Mouse (Mus musculus): Measurements from ENCODE around the gene Ogdhl. TPM values are rescaled to one million over a fixed set of nuclear protein-coding genes. Genes with fewer than 3 reads are reported as not detected.

The Ogdhl gene
- polyA plus RNA-seq, 1 experiment from 2014 or later = 2.3 TPM

DNA sequence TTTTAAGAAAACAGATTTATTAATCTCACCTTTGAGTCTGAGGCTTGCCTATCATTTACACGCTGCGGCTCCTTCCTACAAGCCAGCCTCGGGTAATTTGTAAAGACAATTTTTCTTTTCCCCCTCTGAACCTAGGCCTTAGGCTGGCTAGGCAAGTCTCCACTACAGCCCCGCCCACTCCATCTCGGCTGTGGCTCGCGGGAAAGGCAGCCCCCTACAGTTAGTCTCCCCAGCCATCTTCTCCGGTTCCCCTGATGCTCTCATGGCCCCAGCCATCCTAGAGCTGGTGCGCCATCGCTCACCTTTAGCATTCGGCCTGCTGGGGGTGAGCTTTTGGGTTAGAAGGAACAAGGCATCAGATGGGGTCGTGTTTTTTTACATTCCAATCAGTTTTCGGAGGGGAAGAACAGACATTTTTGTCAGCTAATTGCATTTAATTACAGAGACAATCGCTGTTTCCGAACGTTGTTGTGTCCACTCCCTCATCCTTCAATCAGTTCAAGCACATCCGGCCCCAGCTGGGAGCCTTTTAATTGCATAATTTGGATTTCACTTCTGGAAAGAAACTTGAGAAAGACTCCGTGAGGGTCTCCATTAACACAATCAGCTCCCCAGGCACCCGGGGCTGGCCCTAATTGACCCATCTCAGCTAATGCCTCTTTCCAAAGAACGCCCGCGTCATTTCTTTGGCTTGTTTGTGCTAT lies 57.7 kb downstream of the Ogdhl start:
- no peak for DNase-seq (ENCODE audit: low spot score)

GRCm38 (mm10) chr14:32380099-32380480 lies 58.3 kb downstream of the Ogdhl start:
- DNase-seq (ENCODE audit: low spot score) = no peak

DNA sequence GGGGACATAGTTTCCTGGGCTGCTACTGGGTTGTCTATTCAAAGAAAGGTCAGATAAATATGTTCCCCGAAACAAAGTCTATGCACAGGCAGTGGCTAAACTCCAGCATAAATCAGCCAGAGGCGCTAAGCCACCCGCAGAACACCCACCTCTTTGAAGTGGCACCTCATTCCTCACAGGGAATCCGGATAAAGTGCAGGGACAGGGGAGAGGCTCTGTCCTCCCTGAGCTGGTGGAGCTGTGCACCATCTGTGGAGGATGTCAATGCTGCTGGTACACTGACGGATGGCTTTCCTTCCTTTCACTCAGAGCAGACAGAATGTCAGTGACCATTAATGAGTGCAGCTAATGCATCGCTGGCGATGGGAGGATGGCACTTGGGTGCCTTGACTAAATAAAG lies 59.2 kb downstream of the Ogdhl start:
- no peak for DNase-seq (ENCODE audit: low spot score)

- DNase-seq (ENCODE audit: low spot score) = no peak
Measured at GRCm38 (mm10) chr14:32381619-32382018, 59.8 kb downstream of the Ogdhl start.

- DNase-seq (ENCODE audit: low spot score) = peak; percentile 26
Measured at GRCm38 (mm10) chr14:32388196-32388595, 66.4 kb downstream of the Ogdhl start, which contains the start of gene 1700024G13Rik. 1700024G13Rik (minus strand) TSS chr14:32388391.

Other genes starting within 250 kb of the Ogdhl start
- gene Oxnad1, start 236.6 kb upstream of the Ogdhl start, polyA plus RNA-seq (2015; fragmentation: Nextera tagmentation; extraction: Ambion mirVana) = 17.2 and 19.2 TPM in 2 replicates
- 88.7 and 91.6 TPM in 2 replicates for gene Dph3, start 236.3 kb upstream of the Ogdhl start, polyA plus RNA-seq (2015; fragmentation: Nextera tagmentation; extraction: Ambion mirVana)
- not detected in 2 replicates for gene Msmb, start 180.0 kb upstream of the Ogdhl start, polyA plus RNA-seq (2015; fragmentation: Nextera tagmentation; extraction: Ambion mirVana)
- gene Ncoa4, start 162.2 kb upstream of the Ogdhl start, polyA plus RNA-seq (2015; fragmentation: Nextera tagmentation; extraction: Ambion mirVana) = 103 and 109 TPM in 2 replicates
- gene Timm23, start 120.1 kb upstream of the Ogdhl start, polyA plus RNA-seq (2015; fragmentation: Nextera tagmentation; extraction: Ambion mirVana) = 402 and 405 TPM in 2 replicates
- 41.3 and 41.4 TPM in 2 replicates for gene Parg, start 120.1 kb upstream of the Ogdhl start, polyA plus RNA-seq (2015; fragmentation: Nextera tagmentation; extraction: Ambion mirVana)
- gene 1700024G13Rik, start 66.4 kb downstream of the Ogdhl start, polyA plus RNA-seq (2015; fragmentation: Nextera tagmentation; extraction: Ambion mirVana) = 0.33 and 0.40 TPM in 2 replicates
- 0.05 TPM in 1 of 2 replicates, not detected in the other for gene Slc18a3, start 142.8 kb downstream of the Ogdhl start, polyA plus RNA-seq (2015; fragmentation: Nextera tagmentation; extraction: Ambion mirVana)
- 0.05 TPM in 1 of 2 replicates, not detected in the other for gene Chat, start 144.0 kb downstream of the Ogdhl start, polyA plus RNA-seq (2015; fragmentation: Nextera tagmentation; extraction: Ambion mirVana)
- 14.9 and 15.9 TPM in 2 replicates for gene Ercc6, start 191.5 kb downstream of the Ogdhl start, polyA plus RNA-seq (2015; fragmentation: Nextera tagmentation; extraction: Ambion mirVana)